Mouse (Mus musculus): ENCODE results near the gene Usp7. TPM values are rescaled to one million over a fixed set of nuclear protein-coding genes. Genes with fewer than 3 reads are reported as not detected.
"Not testable (repeated sequence)": the region's sequence is repeated elsewhere in the genome, so short reads cannot be mapped to it uniquely, and the experiment has no call there.

Usp7 gene
- total RNA-seq, 2 experiments from 2014 or later = 41.3 to 49.2 TPM

- no peak for DNase-seq
Observed at GRCm38 (mm10) chr16:8783198-8783913, 8.8 kb downstream of the Usp7 start.

GRCm38 (mm10) chr16:8781660-8782059 lies 10.4 kb downstream of the Usp7 start:
- DNase-seq = no peak

GRCm38 (mm10) chr16:8781191-8781590 lies 10.9 kb downstream of the Usp7 start:
- no peak for DNase-seq

- DNase-seq = no peak
Observed at GRCm38 (mm10) chr16:8780187-8780586, 11.9 kb downstream of the Usp7 start.

GRCm38 (mm10) chr16:8778697-8779096 lies 13.4 kb downstream of the Usp7 start:
- no peak for DNase-seq

- DNase-seq = no peak
Observed at GRCm38 (mm10) chr16:8777202-8777601, 14.9 kb downstream of the Usp7 start.

GRCm38 (mm10) chr16:8776634-8777033 lies 15.5 kb downstream of the Usp7 start:
- DNase-seq = no peak

- DNase-seq = no peak
Observed at GRCm38 (mm10) chr16:8771086-8771485, 21.0 kb downstream of the Usp7 start.

GRCm38 (mm10) chr16:8770342-8770741 lies 21.8 kb downstream of the Usp7 start:
- not testable (repeated sequence) for DNase-seq

GRCm38 (mm10) chr16:8769466-8769865 lies 22.6 kb downstream of the Usp7 start:
- no peak for DNase-seq

- DNase-seq = peak; percentile 77 to 82
Observed at GRCm38 (mm10) chr16:8769065-8769464, 23.0 kb downstream of the Usp7 start.

- peak in 1 of 2 experiments; percentile 7 for DNase-seq
Observed at GRCm38 (mm10) chr16:8768588-8768987, 23.5 kb downstream of the Usp7 start.

GRCm38 (mm10) chr16:8768071-8768470 lies 24.0 kb downstream of the Usp7 start:
- DNase-seq = no peak

GRCm38 (mm10) chr16:8767133-8768052 lies 24.7 kb downstream of the Usp7 start:
- no peak for DNase-seq

- DNase-seq = no peak
Observed at GRCm38 (mm10) chr16:8766196-8766595, 25.9 kb downstream of the Usp7 start.

- DNase-seq = no peak
Observed at GRCm38 (mm10) chr16:8764124-8764907, 27.8 kb downstream of the Usp7 start.

GRCm38 (mm10) chr16:8763028-8763427 lies 29.1 kb downstream of the Usp7 start:
- peak; percentile 13 to 21 for DNase-seq

- DNase-seq = no peak
Observed at GRCm38 (mm10) chr16:8761894-8762293, 30.2 kb downstream of the Usp7 start.

GRCm38 (mm10) chr16:8761005-8761404 lies 31.1 kb downstream of the Usp7 start:
- DNase-seq = no peak

GRCm38 (mm10) chr16:8758979-8759378 lies 33.1 kb downstream of the Usp7 start:
- DNase-seq = no peak

- DNase-seq = no peak
Observed at GRCm38 (mm10) chr16:8758193-8758592, 33.9 kb downstream of the Usp7 start.

- DNase-seq = not testable (repeated sequence)
Observed at GRCm38 (mm10) chr16:8757586-8757985, 34.5 kb downstream of the Usp7 start.

Measured in heart, adult 18-20 months (tissue).